Mouse (Mus musculus): Measurements from ENCODE around the gene Sgca.

Gene Sgca

GRCm38 (mm10) chr11:94952169-94952568 is 24.0 kb downstream of the Sgca start:
- no peak for DNase-seq (ENCODE audit: extremely low read depth, insufficient read length, low spot score)

GRCm38 (mm10) chr11:94945236-94945635 is 30.9 kb downstream of the Sgca start:
- no peak for DNase-seq (ENCODE audit: extremely low read depth, insufficient read length, low spot score)

- no peak for DNase-seq (ENCODE audit: extremely low read depth, insufficient read length, low spot score)
These were observed 31.8 kb downstream of the Sgca start for GRCm38 (mm10) chr11:94944295-94944694.

GRCm38 (mm10) chr11:94943054-94943453 is 33.1 kb downstream of the Sgca start:
- no peak for DNase-seq (ENCODE audit: extremely low read depth, insufficient read length, low spot score)

GRCm38 (mm10) chr11:94942282-94943023 is 33.7 kb downstream of the Sgca start:
- DNase-seq (ENCODE audit: extremely low read depth, insufficient read length, low spot score) = peak; percentile 57

- no peak for DNase-seq (ENCODE audit: extremely low read depth, insufficient read length, low spot score)
These were observed 34.4 kb downstream of the Sgca start for GRCm38 (mm10) chr11:94941776-94942175.

- no peak for DNase-seq (ENCODE audit: extremely low read depth, insufficient read length, low spot score)
These were observed 35.0 kb downstream of the Sgca start for GRCm38 (mm10) chr11:94941121-94941520.

GRCm38 (mm10) chr11:94939280-94939679 is 36.8 kb downstream of the Sgca start:
- peak; percentile 38 for DNase-seq (ENCODE audit: extremely low read depth, insufficient read length, low spot score)

GRCm38 (mm10) chr11:94938296-94938695 is 37.8 kb downstream of the Sgca start:
- DNase-seq (ENCODE audit: extremely low read depth, insufficient read length, low spot score) = no peak

- no peak for DNase-seq (ENCODE audit: extremely low read depth, insufficient read length, low spot score)
These were observed 38.3 kb downstream of the Sgca start for GRCm38 (mm10) chr11:94937787-94938186.

GRCm38 (mm10) chr11:94937335-94937781 is 38.8 kb downstream of the Sgca start:
- DNase-seq (ENCODE audit: extremely low read depth, insufficient read length, low spot score) = no peak

GRCm38 (mm10) chr11:94936851-94937295 is 39.3 kb downstream of the Sgca start:
- peak; percentile 92 for DNase-seq (ENCODE audit: extremely low read depth, insufficient read length, low spot score)

- DNase-seq (ENCODE audit: extremely low read depth, insufficient read length, low spot score) = no peak
These were observed 40.1 kb downstream of the Sgca start, which contains the start of gene Col1a1 for GRCm38 (mm10) chr11:94936045-94936444. Col1a1 (plus strand) TSS chr11:94936224.

GRCm38 (mm10) chr11:94934526-94934925 is 41.6 kb downstream of the Sgca start:
- no peak for DNase-seq (ENCODE audit: extremely low read depth, insufficient read length, low spot score)

- peak; percentile 80 for DNase-seq (ENCODE audit: extremely low read depth, insufficient read length, low spot score)
These were observed 42.5 kb downstream of the Sgca start for GRCm38 (mm10) chr11:94933584-94933983.

- no peak for DNase-seq (ENCODE audit: extremely low read depth, insufficient read length, low spot score)
These were observed 46.0 kb downstream of the Sgca start for GRCm38 (mm10) chr11:94930151-94930550.

- no peak for DNase-seq (ENCODE audit: extremely low read depth, insufficient read length, low spot score)
These were observed 46.5 kb downstream of the Sgca start for GRCm38 (mm10) chr11:94929599-94929998.

GRCm38 (mm10) chr11:94928820-94929219 is 47.3 kb downstream of the Sgca start:
- DNase-seq (ENCODE audit: extremely low read depth, insufficient read length, low spot score) = peak; percentile 96

- peak; percentile 87 for DNase-seq (ENCODE audit: extremely low read depth, insufficient read length, low spot score)
These were observed 48.3 kb downstream of the Sgca start for GRCm38 (mm10) chr11:94927771-94928291.

GRCm38 (mm10) chr11:94926431-94926830 is 49.7 kb downstream of the Sgca start:
- DNase-seq (ENCODE audit: extremely low read depth, insufficient read length, low spot score) = no peak

GRCm38 (mm10) chr11:94924977-94925376 is 51.1 kb downstream of the Sgca start:
- no peak for DNase-seq (ENCODE audit: extremely low read depth, insufficient read length, low spot score)

GRCm38 (mm10) chr11:94920996-94921401 is 55.1 kb downstream of the Sgca start:
- no peak for DNase-seq (ENCODE audit: extremely low read depth, insufficient read length, low spot score)
